Mouse (Mus musculus) hindbrain, postnatal 0 days (tissue): ENCODE results near the gene Gm13694. TPM values are rescaled to one million over a fixed set of nuclear protein-coding genes. Genes with fewer than 3 reads are reported as not detected.

Experiments used
- ATAC-seq: fragments of 200-750 bp; cut with Nextera tagmentation; 2 replicates; pipeline ENCODE4 v1.8.0; 2017; ENCODE audit warnings: mild to moderate bottlenecking, moderate TSS enrichment, moderate library complexity
- DNase-seq: peaks from one replicate; pipeline ENCODE4 v3.0.0-alpha.2; 2015; ENCODE audit warnings: low spot score
- H3K27ac ChIP-seq: fragments of 300-500 bp; sonication (generic); 2 replicates; pipeline ENCODE4 v1.5.1; 2014; ENCODE audit warnings: mild to moderate bottlenecking
- H3K27me3 ChIP-seq: fragments of 300-500 bp; sonication (generic); 2 replicates; pipeline ENCODE4 v1.6.1; 2014; ENCODE audit warnings: low read length, mixed read lengths; ENCODE audit not compliant: insufficient read depth
- H3K36me3 ChIP-seq: fragments of 300-500 bp; sonication (generic); 2 replicates; pipeline ENCODE4 v1.6.1; 2014; ENCODE audit warnings: low read length, mixed read lengths; ENCODE audit not compliant: insufficient read depth
- H3K4me1 ChIP-seq: fragments of 300-500 bp; sonication (generic); 2 replicates; pipeline ENCODE4 v1.6.1; 2014; ENCODE audit warnings: antibody characterized with exemption, low read length, mixed read lengths; ENCODE audit not compliant: insufficient read depth
- H3K4me2 ChIP-seq: fragments of 300-500 bp; sonication (generic); 2 replicates; pipeline ENCODE4 v1.6.1; 2014; ENCODE audit warnings: low read depth, mild to moderate bottlenecking, low read length, moderate library complexity, mixed read lengths
- H3K4me3 ChIP-seq: fragments of 300-500 bp; sonication (generic); 2 replicates; pipeline ENCODE4 v1.5.1; 2014; ENCODE audit warnings: low read length
- H3K9ac ChIP-seq: fragments of 300-500 bp; sonication (generic); replicated peaks from 2 replicates; pipeline ENCODE4 v1.6.1; 2014; ENCODE audit warnings: mild to moderate bottlenecking, low read length, moderate library complexity, mixed read lengths
- H3K9me3 ChIP-seq: fragments of 300-500 bp; sonication (generic); 2 replicates; pipeline ENCODE4 v1.6.1; 2016; ENCODE audit warnings: low read length, mixed read lengths
- CTCF ChIP-seq: IDR thresholded peaks from 2 replicates; pipeline ENCODE4 v1.5.1; 2016; ENCODE audit warnings: antibody characterized with exemption, control low read depth, low read depth
- WGBS: fragments of 180-500 bp; shearing (Covaris S2); extraction: QIAGEN DNeasy Blood & Tissue Kit; methylation state at CpG from one replicate; pipeline ENCODE4 v1.1.7; 2014; 5-methylcytosine and 5-hydroxymethylcytosine counted together
- polyA plus RNA-seq: library from polyadenylated mRNA; unstranded; fragments of >200 nt; fragmentation: Nextera tagmentation; extraction: Ambion mirVana; gene quantifications from 2 replicates; pipeline ENCODE4 v1.2.1, GENCODE M21; 2015
- total RNA-seq: library from RNA; depleted of rRNA; stranded (reverse); fragments of >200 nt; gene quantifications from 2 replicates; pipeline ENCODE4 v1.2.3, GENCODE M21; 2014; rRNA removed

Gm13694 gene
- total and polyA plus RNA-seq, 2 experiments from 2014 or later: not detected

DNA sequence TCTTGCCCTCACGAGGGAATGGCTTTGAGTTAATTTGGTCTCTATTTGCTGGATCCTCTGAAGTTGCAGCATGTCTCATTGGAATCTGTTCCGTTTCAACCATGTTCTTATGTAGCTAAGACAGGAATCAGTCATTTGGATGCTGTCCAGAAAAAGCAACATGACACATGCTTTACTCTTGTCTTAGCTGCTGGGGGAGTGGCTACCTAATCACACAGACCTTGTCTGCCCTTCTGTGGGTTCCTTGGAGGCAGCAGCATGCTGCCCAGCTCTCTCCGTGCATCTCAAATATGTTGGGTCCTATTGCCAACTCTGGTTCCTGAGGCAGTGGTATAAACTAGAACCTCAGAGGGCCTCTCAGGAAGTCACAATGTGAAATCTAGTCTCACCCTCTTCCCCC lies 39.6 kb downstream of the Gm13694 start:
- no peaks in the 10 kb centered on the region; the same call in 1 of the 2 replicates for H3K4me1 ChIP-seq
- no peaks in the 10 kb centered on the region for H3K27me3 ChIP-seq
- ATAC-seq: no peak
- no peaks in the 10 kb centered on the region for H3K36me3 ChIP-seq
- H3K9me3 ChIP-seq: no peaks in the 10 kb centered on the region
- no peak overlapping the region for H3K9ac ChIP-seq
- H3K4me3 ChIP-seq: no peak overlapping the region
- TF ChIP-seq CTCF: no peak
- 55% methylated on average over 3 of the region's 3 CpGs for WGBS
- no peak overlapping the region for H3K4me2 ChIP-seq
- no peak for DNase-seq
- H3K27ac ChIP-seq: no peak overlapping the region

DNA sequence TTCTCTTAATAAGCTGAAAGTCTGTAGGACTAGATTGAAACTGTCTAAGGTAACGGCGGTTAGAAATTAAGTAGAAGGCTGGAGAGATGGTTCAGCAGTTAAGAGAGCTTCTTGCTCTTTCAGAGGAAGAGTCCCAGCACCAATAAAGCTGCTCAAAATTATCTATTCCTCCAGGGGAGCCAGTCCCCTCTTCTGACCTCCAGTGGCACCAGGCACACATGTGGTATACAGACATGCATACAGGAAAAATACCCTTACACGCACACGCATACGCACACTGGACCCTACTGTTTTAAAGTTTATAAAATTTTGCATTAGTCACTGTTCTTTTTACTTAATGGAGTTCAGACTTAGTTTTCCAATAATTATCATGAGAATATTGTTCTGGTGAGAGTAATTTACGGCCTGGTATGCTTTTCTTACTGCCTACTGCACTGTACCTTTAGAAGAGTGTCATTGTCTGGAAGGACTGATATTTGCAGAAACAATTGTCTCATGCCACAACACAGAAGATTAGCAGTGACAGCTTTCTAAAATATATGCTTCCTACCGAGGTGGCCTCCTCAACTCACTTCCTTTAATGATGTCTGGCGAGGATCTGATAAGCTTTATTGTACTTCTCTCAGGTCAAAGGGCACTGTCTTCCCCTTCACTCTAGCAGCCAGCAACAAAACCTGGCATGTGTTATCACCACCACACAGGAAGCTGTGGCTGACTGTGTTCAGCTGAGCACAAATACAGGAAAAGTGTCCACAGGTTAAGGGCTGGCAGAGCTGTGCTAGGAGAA lies 41.0 kb downstream of the Gm13694 start:
- DNase-seq: no peak
- WGBS: 78% methylated on average over 8 of the region's 8 CpGs

DNA sequence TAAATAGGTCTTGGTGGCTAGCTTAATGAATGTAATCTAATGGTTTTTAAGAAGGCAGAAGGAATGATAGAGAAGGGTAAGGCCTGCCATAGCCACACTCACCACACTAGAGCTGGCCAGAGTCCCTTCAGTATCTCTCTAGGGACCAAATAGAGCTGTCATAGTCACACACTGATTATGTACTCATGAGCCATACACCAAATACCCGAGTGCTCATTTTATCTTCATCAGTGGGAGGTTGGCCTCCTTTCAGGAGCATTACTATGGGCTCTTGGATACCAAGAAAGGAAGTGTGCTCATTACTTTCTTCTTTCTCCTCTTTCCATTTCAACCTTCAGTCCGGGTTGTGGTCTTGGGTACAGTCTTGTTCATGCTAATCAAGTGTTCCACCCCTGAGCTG lies 43.2 kb downstream of the Gm13694 start:
- WGBS: 59% methylated on average over 2 of the region's 2 CpGs
- no peak for ATAC-seq
- TF ChIP-seq CTCF: no peak

More for the DNA sequence above, 41.0 kb downstream of the Gm13694 start:
- ATAC-seq: no peak
- Histone ChIP-seq H3K4me3 (no peak overlapping the region), H3K9me3 (no peaks in the 10 kb centered on the region), H3K27ac (no peak overlapping the region), H3K4me1 (no peaks in the 10 kb centered on the region; the same call in 1 of the 2 replicates), H3K36me3 (no peaks in the 10 kb centered on the region), H3K9ac (no peak overlapping the region), H3K4me2 (no peak overlapping the region), H3K27me3 (no peaks in the 10 kb centered on the region)
- no peak for TF ChIP-seq CTCF

DNA sequence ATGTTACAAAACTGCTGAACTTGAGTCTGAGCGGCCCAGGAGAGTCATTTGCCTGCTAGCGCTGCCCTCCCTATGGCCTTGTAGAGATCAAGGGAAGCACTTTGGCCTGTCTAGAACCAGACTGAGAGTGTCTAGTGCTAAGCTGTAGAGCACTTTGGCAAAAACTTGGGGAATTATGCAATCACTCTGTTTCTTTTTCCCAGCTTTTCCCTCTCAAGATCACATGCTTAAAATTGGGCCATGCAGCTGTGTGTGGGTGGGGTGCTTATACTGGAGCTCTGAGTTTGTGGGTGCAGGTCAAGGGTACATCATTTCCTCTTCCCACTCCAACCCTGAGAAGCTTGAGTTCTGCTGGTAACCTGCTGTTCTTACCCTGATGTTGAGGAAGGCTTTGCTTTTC lies 44.2 kb downstream of the Gm13694 start:
- H3K27me3 ChIP-seq: no peaks in the 10 kb centered on the region

More for the DNA sequence above, 43.2 kb downstream of the Gm13694 start:
- Histone ChIP-seq H3K27ac (no peak overlapping the region), H3K36me3 (no peaks in the 10 kb centered on the region), H3K4me1 (no peaks in the 10 kb centered on the region; the same call in 1 of the 2 replicates), H3K27me3 (no peaks in the 10 kb centered on the region), H3K4me2 (no peak overlapping the region), H3K9me3 (no peaks in the 10 kb centered on the region), H3K4me3 (no peak overlapping the region), H3K9ac (no peak overlapping the region)
- DNase-seq: no peak

DNA sequence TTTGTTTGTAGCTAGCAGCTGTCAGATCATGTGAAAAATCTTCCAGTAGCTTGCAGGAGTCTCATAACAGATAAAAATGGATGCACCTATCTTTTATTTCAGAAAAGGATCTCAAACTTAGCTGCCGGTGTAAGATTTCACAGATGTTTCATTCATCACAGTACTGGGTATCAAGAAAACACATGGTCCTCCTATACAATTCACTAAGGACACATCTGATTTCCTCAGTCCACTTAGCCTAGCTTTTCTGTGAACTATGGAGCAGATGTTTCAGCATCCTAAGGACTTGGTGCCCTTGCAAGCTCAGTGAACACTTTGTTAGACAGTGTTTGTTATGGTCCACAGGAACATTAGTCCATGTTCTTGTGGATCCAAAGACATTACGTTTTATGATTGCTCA lies 44.6 kb downstream of the Gm13694 start:
- no peaks in the 10 kb centered on the region for H3K36me3 ChIP-seq
- H3K27me3 ChIP-seq: no peaks in the 10 kb centered on the region
- no peaks in the 10 kb centered on the region; the same call in 1 of the 2 replicates for H3K4me1 ChIP-seq
- no peak for ATAC-seq
- no peak for DNase-seq
- H3K4me3 ChIP-seq: no peak overlapping the region
- H3K9ac ChIP-seq: no peak overlapping the region
- H3K27ac ChIP-seq: no peak overlapping the region
- no peak overlapping the region for H3K4me2 ChIP-seq
- H3K9me3 ChIP-seq: no peaks in the 10 kb centered on the region
- no peak for TF ChIP-seq CTCF
- WGBS: 83% methylated on average over 2 of the region's 2 CpGs

More for the DNA sequence above, 44.2 kb downstream of the Gm13694 start:
- no peak for DNase-seq
- WGBS: 84% methylated on average over 2 of the region's 2 CpGs
- no peak overlapping the region for H3K4me2 ChIP-seq
- no peaks in the 10 kb centered on the region for H3K36me3 ChIP-seq
- ATAC-seq: no peak
- H3K27ac ChIP-seq: no peak overlapping the region
- H3K4me3 ChIP-seq: no peak overlapping the region
- no peaks in the 10 kb centered on the region for H3K9me3 ChIP-seq
- no peak overlapping the region for H3K9ac ChIP-seq
- TF ChIP-seq CTCF: no peak
- no peaks in the 10 kb centered on the region; the same call in 1 of the 2 replicates for H3K4me1 ChIP-seq

DNA sequence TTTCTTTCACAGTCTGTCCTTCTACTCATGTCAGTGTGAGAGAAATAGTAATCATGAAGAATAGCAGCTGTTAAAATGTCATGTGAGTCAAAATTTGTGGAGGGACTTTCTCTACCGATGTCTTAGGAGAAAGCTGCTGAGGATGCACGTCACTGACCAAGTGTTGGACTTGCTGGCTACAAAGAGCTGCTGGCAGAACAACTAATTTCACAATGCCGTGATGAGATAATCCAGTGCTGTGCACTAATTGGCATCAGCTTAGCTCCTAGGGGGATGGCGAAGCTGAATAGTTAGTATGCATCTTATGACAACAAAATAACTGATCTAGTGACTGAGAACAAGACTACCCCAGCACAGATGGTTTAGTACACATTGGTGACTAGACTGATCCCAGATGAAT lies 46.5 kb downstream of the Gm13694 start:
- H3K36me3 ChIP-seq: no peaks in the 10 kb centered on the region
- WGBS: 41% methylated on average over 4 of the region's 4 CpGs
- no peaks in the 10 kb centered on the region for H3K4me1 ChIP-seq
- TF ChIP-seq CTCF: no peak
- DNase-seq (peak; percentile 28), ATAC-seq (no peak)
- no peak overlapping the region for H3K4me2 ChIP-seq
- no peaks in the 10 kb centered on the region for H3K27me3 ChIP-seq
- H3K27ac ChIP-seq: no peak overlapping the region
- no peak overlapping the region for H3K9ac ChIP-seq
- H3K9me3 ChIP-seq: no peaks in the 10 kb centered on the region
- no peak overlapping the region for H3K4me3 ChIP-seq

Other genes starting within 250 kb of the Gm13694 start
- 70.3 and 75.5 TPM in 2 replicates for gene Fam171b, start 166.3 kb upstream of the Gm13694 start, total RNA-seq
- gene Fam171b, start 166.3 kb upstream of the Gm13694 start, polyA plus RNA-seq: 69.0 and 72.1 TPM in 2 replicates
- gene Zswim2, start 37.7 kb upstream of the Gm13694 start, total RNA-seq: not detected in 2 replicates
- not detected in 2 replicates for gene Zswim2, start 37.7 kb upstream of the Gm13694 start, polyA plus RNA-seq
- gene Gm13698, start 23.2 kb upstream of the Gm13694 start, total RNA-seq: not detected in 2 replicates
- not detected in 2 replicates for gene Gm13698, start 23.2 kb upstream of the Gm13694 start, polyA plus RNA-seq
- not detected in 2 replicates for gene Gm13693, start 17.4 kb upstream of the Gm13694 start, total RNA-seq
- gene Gm13693, start 17.4 kb upstream of the Gm13694 start, polyA plus RNA-seq: not detected in 2 replicates
- gene Gm13695, start 11.6 kb upstream of the Gm13694 start, total RNA-seq: not detected in 2 replicates
- not detected in 2 replicates for gene Gm13695, start 11.6 kb upstream of the Gm13694 start, polyA plus RNA-seq
- gene Gm13696, start 5.8 kb upstream of the Gm13694 start, total RNA-seq: not detected in 2 replicates
- gene Gm13696, start 5.8 kb upstream of the Gm13694 start, polyA plus RNA-seq: not detected in 2 replicates
- not detected in 2 replicates for gene Gm13697, start 5.8 kb downstream of the Gm13694 start, total RNA-seq
- not detected in 2 replicates for gene Gm13697, start 5.8 kb downstream of the Gm13694 start, polyA plus RNA-seq
- not detected in 2 replicates for gene Gm13691, start 11.6 kb downstream of the Gm13694 start, total RNA-seq
- gene Gm13691, start 11.6 kb downstream of the Gm13694 start, polyA plus RNA-seq: not detected in 2 replicates